Mouse (Mus musculus): ENCODE measurements at regions not wholly inside any gene's neighbourhood (a gene's known extent, or its start where the extent isn't known, plus 50 kb on each side); places are given as distances from the start of the nearest gene placed in this dataset.

DNA sequence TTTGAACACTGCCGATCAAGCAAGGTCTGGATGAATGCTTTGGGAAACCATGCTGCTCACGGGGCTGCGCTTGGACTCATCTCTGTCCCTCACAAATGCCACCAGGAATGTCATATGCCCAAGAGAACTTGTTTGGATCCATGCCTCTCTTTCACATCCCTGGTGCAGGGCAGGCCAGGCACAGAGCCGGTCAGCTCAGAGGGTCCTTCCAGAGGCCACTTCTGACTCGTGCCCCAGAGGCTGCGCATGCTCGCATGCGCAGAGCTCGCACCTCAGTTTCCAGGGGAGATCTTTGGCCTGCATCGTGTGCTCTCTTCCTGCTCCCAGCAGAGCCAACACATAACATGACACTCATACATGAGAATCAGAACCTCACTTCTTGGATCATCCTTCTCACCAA is 111.1 kb downstream of the Tfap2c start:
- H3K27me3 ChIP-seq (replicated peaks), result 0 out of 2 replicates have a peak, but pooled peaks cover 22% of the 10 kb centered on the region
- no peak overlapping the region for H3K9ac ChIP-seq
- H3K4me1 ChIP-seq, result no peaks in the 10 kb centered on the region
- no peak overlapping the region for H3K27ac ChIP-seq
- no peak for ATAC-seq (ENCODE audit: insufficient read depth, low FRiP score, low read depth)
- 77% methylated on average over 10 of the region's 10 CpGs for WGBS
- no peak overlapping the region for H3K4me2 ChIP-seq
- no peak overlapping the region for H3K4me3 ChIP-seq (replicated peaks)
- H3K9me3 ChIP-seq, result no peaks in the 10 kb centered on the region
- H3K36me3 ChIP-seq, result no peaks in the 10 kb centered on the region

- no peaks in the 10 kb centered on the region for H3K4me1 ChIP-seq
- WGBS, result 12% methylated on average over 7 of the region's 7 CpGs
- H3K36me3 ChIP-seq, result no peaks in the 10 kb centered on the region
- ATAC-seq (ENCODE audit: insufficient read depth, low FRiP score, low read depth), result no peak
- no peak overlapping the region for H3K4me2 ChIP-seq
- H3K27ac ChIP-seq, result no peak overlapping the region
- H3K9me3 ChIP-seq, result no peaks in the 10 kb centered on the region
- H3K27me3 ChIP-seq (replicated peaks), result 0 out of 2 replicates have a peak, but pooled peaks cover 22% of the 10 kb centered on the region
- H3K9ac ChIP-seq, result no peak overlapping the region
- H3K4me3 ChIP-seq (replicated peaks), result no peak overlapping the region
Measured at GRCm38 (mm10) chr2:172660916-172661315, 111.5 kb downstream of the Tfap2c start.

DNA sequence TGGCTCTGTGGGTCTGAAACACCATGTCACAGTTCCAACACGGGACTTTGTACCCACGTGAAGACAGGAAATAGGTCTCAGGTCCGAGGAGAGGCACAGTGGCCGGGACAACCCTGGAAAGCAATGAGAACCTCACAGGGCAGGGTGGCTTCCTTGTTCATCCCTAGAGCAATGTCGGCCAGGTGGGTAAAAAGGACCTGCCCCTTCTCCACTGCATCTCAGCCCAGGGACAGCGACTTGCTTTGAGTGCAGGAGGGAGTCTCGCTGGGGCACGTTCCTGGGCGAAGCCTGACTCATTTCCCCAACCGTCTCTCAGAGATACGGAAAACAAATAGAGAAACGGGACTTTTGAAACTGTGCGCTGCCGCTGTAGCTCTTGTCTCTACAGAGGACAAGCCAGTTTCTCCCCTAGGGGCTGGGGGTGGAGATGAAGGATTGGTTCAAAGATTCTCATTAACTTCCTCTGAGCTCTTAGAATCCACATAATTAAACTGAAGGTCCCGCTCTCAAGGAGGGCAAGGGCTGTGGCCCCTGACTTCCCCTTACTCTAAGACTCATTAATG is 112.1 kb downstream of the Tfap2c start:
- no peak overlapping the region for H3K4me3 ChIP-seq (replicated peaks)
- no peaks in the 10 kb centered on the region for H3K36me3 ChIP-seq
- ATAC-seq (ENCODE audit: insufficient read depth, low FRiP score, low read depth), result no peak
- 16% methylated on average over 15 of the region's 15 CpGs for whole genome bisulfite sequencing
- no peaks in the 10 kb centered on the region for H3K9me3 ChIP-seq
- no peak overlapping the region for H3K27ac ChIP-seq
- H3K4me1 ChIP-seq, result no peaks in the 10 kb centered on the region
- no peak overlapping the region for H3K9ac ChIP-seq
- H3K27me3 ChIP-seq (replicated peaks), result 0 out of 2 replicates have a peak, but pooled peaks cover 22% of the 10 kb centered on the region
- no peak overlapping the region for H3K4me2 ChIP-seq

DNA sequence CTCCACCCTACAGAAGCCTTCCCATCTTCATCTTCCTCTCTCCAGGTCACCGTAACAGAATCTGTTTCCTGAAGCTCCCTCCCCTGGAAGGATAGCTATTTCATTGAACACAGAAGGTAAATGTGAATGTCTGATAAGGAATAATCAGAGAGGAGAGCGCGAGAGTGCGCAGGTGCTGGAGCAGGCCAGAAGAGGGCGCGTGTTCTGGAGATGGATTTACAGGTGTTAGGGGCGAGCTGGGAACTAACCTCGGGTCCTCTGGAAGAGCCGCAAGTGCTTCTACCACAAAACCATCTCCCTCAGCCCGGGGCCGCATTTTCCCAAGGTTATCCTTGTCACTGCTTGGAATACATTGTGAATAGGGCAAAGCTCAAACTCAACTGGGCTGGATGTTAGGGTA is 112.8 kb downstream of the Tfap2c start:
- no peak overlapping the region for H3K9ac ChIP-seq
- 55% methylated on average over 11 of the region's 11 CpGs for WGBS
- no peaks in the 10 kb centered on the region for H3K9me3 ChIP-seq

GRCm38 (mm10) chr2:172663681-172664080 is 114.3 kb downstream of the Tfap2c start:
- H3K36me3 ChIP-seq, result no peaks in the 10 kb centered on the region
- 0 out of 2 replicates have a peak, but pooled peaks cover 22% of the 10 kb centered on the region for H3K27me3 ChIP-seq (replicated peaks)
- H3K4me1 ChIP-seq, result no peaks in the 10 kb centered on the region
- no peak overlapping the region for H3K27ac ChIP-seq
- H3K4me3 ChIP-seq (replicated peaks), result no peak overlapping the region
- no peak for ATAC-seq (ENCODE audit: insufficient read depth, low FRiP score, low read depth)
- WGBS, result 11% methylated on average over 6 of the region's 6 CpGs
- no peaks in the 10 kb centered on the region for H3K9me3 ChIP-seq
- H3K9ac ChIP-seq, result no peak overlapping the region
- no peak overlapping the region for H3K4me2 ChIP-seq

More for the DNA sequence above, 112.8 kb downstream of the Tfap2c start:
- no peaks in the 10 kb centered on the region for H3K4me1 ChIP-seq
- H3K27me3 ChIP-seq (replicated peaks), result 0 out of 2 replicates have a peak, but pooled peaks cover 22% of the 10 kb centered on the region
- no peak for ATAC-seq (ENCODE audit: insufficient read depth, low FRiP score, low read depth)
- H3K4me3 ChIP-seq (replicated peaks), result no peak overlapping the region
- H3K36me3 ChIP-seq, result no peaks in the 10 kb centered on the region
- H3K27ac ChIP-seq, result no peak overlapping the region
- H3K4me2 ChIP-seq, result no peak overlapping the region

- Histone ChIP-seq H3K9me3 (no peaks in the 10 kb centered on the region), H3K4me3 (replicated peaks) (no peak overlapping the region), H3K4me1 (no peaks in the 10 kb centered on the region), H3K36me3 (no peaks in the 10 kb centered on the region), H3K27ac (no peak overlapping the region), H3K27me3 (replicated peaks) (no peaks in the 10 kb centered on the region), H3K4me2 (no peak overlapping the region), H3K9ac (no peak overlapping the region)
- 21% methylated on average over 2 of the region's 2 CpGs for WGBS
- no peak for ATAC-seq (ENCODE audit: insufficient read depth, low FRiP score, low read depth)
Measured at GRCm38 (mm10) chr2:172673081-172673480, 123.7 kb downstream of the Tfap2c start.

GRCm38 (mm10) chr2:172674641-172675040 is 125.2 kb downstream of the Tfap2c start:
- Histone ChIP-seq H3K4me2 (no peak overlapping the region), H3K27ac (no peak overlapping the region), H3K4me3 (replicated peaks) (no peak overlapping the region), H3K27me3 (replicated peaks) (no peaks in the 10 kb centered on the region), H3K36me3 (no peaks in the 10 kb centered on the region), H3K9me3 (no peaks in the 10 kb centered on the region), H3K4me1 (no peaks in the 10 kb centered on the region), H3K9ac (no peak overlapping the region)
- ATAC-seq (ENCODE audit: insufficient read depth, low FRiP score, low read depth), result no peak
- WGBS, result 58% methylated on average over 8 of the region's 8 CpGs

DNA sequence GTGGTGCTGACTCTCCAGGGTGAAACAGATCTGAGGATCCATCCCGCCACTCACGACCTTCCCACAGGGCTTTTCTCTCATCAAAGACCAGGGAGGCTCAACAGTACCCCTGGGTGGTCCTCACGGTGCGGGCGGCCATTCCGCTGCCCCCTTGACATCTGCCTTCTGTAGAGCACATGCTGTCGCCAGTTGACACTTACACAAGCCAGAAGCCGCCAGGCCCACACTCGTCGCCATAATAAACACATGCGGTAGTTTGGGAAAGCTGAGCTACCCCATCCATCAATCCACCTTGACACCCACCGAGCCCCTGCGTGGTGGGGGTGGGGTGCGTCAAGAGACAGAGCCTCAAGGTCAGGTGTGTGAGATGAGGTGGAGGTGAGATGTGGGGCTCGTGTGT is 125.7 kb downstream of the Tfap2c start:
- Histone ChIP-seq H3K4me1 (no peaks in the 10 kb centered on the region), H3K27me3 (replicated peaks) (no peaks in the 10 kb centered on the region), H3K36me3 (no peaks in the 10 kb centered on the region), H3K4me2 (no peak overlapping the region), H3K27ac (no peak overlapping the region), H3K4me3 (replicated peaks) (no peak overlapping the region), H3K9ac (no peak overlapping the region), H3K9me3 (no peaks in the 10 kb centered on the region)
- ATAC-seq (ENCODE audit: insufficient read depth, low FRiP score, low read depth), result 0 out of 2 replicates have a peak, but pooled peaks have one; percentile 29
- WGBS, result 19% methylated on average over 15 of the region's 15 CpGs

- 72% methylated on average over 1 of the region's 1 CpGs for WGBS
- H3K9me3 ChIP-seq, result no peaks in the 10 kb centered on the region
- H3K27ac ChIP-seq, result no peak overlapping the region
- no peaks in the 10 kb centered on the region for H3K36me3 ChIP-seq
- no peaks in the 10 kb centered on the region for H3K27me3 ChIP-seq (replicated peaks)
- H3K4me1 ChIP-seq, result no peaks in the 10 kb centered on the region
- H3K9ac ChIP-seq, result no peak overlapping the region
- no peak overlapping the region for H3K4me3 ChIP-seq (replicated peaks)
- no peak overlapping the region for H3K4me2 ChIP-seq
- no peak for ATAC-seq (ENCODE audit: insufficient read depth, low FRiP score, low read depth)
Measured at GRCm38 (mm10) chr2:172690196-172690595, 140.8 kb downstream of the Tfap2c start.

DNA sequence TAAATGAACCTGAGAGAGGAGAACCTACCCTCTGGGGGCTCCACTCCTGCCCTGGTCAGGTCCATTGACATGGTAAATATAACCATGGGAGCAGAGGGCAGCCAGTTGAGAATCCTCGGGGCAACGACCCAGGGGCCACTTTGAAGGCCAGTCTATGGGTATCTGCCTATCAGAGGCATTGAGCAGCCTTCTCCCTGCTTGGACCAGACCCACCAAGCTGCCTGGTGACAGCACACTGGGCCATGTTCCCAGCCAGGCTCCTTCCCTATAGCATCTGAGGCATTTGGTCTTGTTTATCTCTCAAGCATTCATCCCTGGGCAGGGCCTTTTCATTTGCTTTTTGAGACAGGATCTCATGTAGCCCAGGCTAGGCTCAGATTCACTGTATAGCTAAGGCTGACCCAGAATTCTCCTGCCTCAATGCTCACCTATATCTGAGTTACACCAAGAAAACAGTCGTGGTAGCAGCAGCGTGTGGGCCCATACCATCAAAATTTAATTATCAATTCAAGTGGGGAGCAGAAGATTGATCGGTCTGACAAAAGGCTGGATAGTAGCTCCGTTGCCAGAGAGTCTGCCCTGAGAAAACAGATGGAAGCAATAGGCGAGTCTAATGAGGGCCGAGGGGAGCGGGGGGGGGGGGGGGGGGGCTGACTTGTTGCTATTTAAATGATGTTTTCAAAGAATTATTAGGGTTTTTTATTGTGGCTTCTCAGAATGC is 141.7 kb downstream of the Tfap2c start:
- Histone ChIP-seq H3K9me3 (no peaks in the 10 kb centered on the region), H3K4me1 (no peaks in the 10 kb centered on the region), H3K9ac (no peak overlapping the region), H3K27ac (no peak overlapping the region), H3K36me3 (no peaks in the 10 kb centered on the region), H3K4me2 (no peak overlapping the region), H3K4me3 (replicated peaks) (no peak overlapping the region), H3K27me3 (replicated peaks) (no peaks in the 10 kb centered on the region)
- WGBS, result 80% methylated on average over 9 of the region's 9 CpGs
- ATAC-seq (ENCODE audit: insufficient read depth, low FRiP score, low read depth), result no peak

GRCm38 (mm10) chr2:172698961-172699360 is 149.6 kb downstream of the Tfap2c start:
- Histone ChIP-seq H3K27me3 (replicated peaks) (no peaks in the 10 kb centered on the region), H3K4me2 (no peak overlapping the region), H3K27ac (no peak overlapping the region), H3K4me3 (replicated peaks) (no peak overlapping the region), H3K9me3 (no peaks in the 10 kb centered on the region), H3K4me1 (no peaks in the 10 kb centered on the region), H3K36me3 (no peaks in the 10 kb centered on the region), H3K9ac (no peak overlapping the region)
- WGBS, result 70% methylated on average over 6 of the region's 6 CpGs
- no peak for ATAC-seq (ENCODE audit: insufficient read depth, low FRiP score, low read depth)

GRCm38 (mm10) chr2:172699654-172700053 is 150.3 kb downstream of the Tfap2c start:
- WGBS, result 72% methylated on average over 4 of the region's 4 CpGs
- H3K9me3 ChIP-seq, result no peaks in the 10 kb centered on the region
- no peaks in the 10 kb centered on the region for H3K27me3 ChIP-seq (replicated peaks)
- H3K27ac ChIP-seq, result no peak overlapping the region
- H3K36me3 ChIP-seq, result no peaks in the 10 kb centered on the region
- H3K4me1 ChIP-seq, result no peaks in the 10 kb centered on the region
- no peak overlapping the region for H3K4me3 ChIP-seq (replicated peaks)
- no peak overlapping the region for H3K9ac ChIP-seq
- ATAC-seq (ENCODE audit: insufficient read depth, low FRiP score, low read depth), result no peak; the same call in 1 of the 2 replicates
- no peak overlapping the region for H3K4me2 ChIP-seq
